Mouse (Mus musculus): ENCODE data around the gene Ralgapa2. TPM values are rescaled to one million over a fixed set of nuclear protein-coding genes. Genes with fewer than 3 reads are reported as not detected.

The Ralgapa2 gene
- total RNA-seq (2021) = 10 to 100 TPM; 24.6 to 37.7 TPM
- long read RNA-seq, experiment 1, partial matches to known transcripts = 1 of 2 reads
- long read RNA-seq, experiment 1, other reads (novel, unspliced or antisense) = 1 of 2 reads
- long read RNA-seq, experiment 2, partial matches to known transcripts = 0 of 4 reads
- long read RNA-seq, experiment 2, other reads (novel, unspliced or antisense) = 4 of 4 reads

DNA sequence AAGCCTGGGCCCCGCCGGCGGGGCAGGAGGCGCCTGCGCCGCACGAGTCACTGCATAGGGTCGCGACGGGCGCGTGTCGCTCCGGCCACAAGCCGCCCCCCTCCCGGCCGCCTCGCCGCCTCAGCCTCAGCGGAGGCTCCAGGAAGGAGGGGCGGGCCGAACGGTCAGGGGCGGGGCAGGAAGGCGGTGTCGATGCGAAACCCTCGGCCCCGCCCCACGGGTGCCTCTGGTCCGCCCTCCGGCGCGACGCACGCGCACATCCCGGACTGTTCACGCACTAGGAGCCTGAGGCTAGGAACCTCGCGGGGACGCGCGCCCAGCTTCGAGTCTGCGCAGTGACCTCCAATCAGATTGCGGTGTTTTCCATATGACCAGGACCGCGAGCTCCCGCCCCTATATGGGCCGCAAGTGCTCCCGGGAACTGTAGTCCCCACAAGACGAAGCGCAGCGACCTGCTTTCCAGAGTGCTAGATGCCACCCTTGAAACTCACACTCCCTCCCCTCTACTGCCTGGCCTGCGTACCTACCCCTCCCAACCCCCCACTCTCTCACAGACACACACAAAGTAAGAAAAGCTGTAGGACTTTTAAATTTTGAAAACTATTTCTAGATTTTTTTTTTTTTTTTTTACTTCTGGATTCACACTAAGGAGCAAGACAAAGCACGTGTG is at the start of gene Ralgapa2:
Ralgapa2 (minus strand) TSS at position 434 of the 670 bp plus-strand sequence.
- peak; percentile 96 for DNase-seq (ENCODE audit: low spot score in 2 of 2)

GRCm38 (mm10) chr2:146561505-146561904 is 49.4 kb upstream of the Ralgapa2 start:
- DNase-seq (ENCODE audit: low spot score in 2 of 2) = no peak

- DNase-seq (ENCODE audit: low spot score in 2 of 2) = no peak
Measured at GRCm38 (mm10) chr2:146560633-146561043, 48.5 kb upstream of the Ralgapa2 start.

GRCm38 (mm10) chr2:146556148-146556547 is 44.0 kb upstream of the Ralgapa2 start:
- no peak for DNase-seq (ENCODE audit: low spot score in 2 of 2)

- no peak for DNase-seq (ENCODE audit: low spot score in 2 of 2)
Measured at GRCm38 (mm10) chr2:146555351-146555750, 43.2 kb upstream of the Ralgapa2 start.

DNA sequence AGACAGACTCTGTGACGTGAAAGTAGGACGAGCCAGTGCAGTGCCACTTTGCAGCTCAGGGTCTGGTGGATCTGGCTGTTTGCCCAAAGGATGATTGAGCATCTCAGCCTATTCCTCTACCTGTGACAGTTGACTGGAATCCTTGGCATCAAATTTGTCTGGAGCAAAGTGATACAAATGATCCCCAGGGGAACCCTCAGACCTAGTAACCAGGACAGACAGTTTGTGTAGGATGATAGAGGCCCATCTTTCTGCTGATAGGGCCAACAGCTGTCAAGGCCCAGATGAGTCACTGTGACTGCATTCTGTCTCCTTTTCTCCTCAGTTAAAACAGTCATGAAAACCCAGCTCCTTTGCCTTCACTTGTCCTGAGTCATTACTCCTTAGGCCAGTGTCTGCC is 41.6 kb upstream of the Ralgapa2 start:
- DNase-seq (ENCODE audit: low spot score in 2 of 2) = no peak

DNA sequence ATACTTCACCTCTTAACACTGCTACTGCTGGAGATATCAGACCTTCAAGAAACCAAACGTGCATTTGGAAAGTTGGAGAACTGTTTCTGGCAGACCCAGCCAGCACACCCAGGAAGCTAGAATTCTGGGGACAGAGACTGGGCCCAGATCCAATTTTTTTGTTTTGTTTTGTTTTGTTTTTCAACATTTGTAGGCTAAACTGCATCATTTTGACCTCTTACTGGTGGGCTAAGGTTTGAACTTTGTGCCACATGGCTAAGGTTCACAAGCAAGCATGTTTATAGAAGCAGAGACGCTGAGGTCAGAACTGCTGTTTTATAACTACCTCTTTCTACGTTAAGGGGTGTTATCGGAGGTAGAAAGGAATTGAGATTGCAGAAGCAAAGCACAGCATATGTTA is 39.7 kb upstream of the Ralgapa2 start:
- no peak for DNase-seq (ENCODE audit: low spot score in 2 of 2)

- DNase-seq (ENCODE audit: low spot score in 2 of 2) = no peak
Measured at GRCm38 (mm10) chr2:146549111-146549776, 37.1 kb upstream of the Ralgapa2 start.

DNA sequence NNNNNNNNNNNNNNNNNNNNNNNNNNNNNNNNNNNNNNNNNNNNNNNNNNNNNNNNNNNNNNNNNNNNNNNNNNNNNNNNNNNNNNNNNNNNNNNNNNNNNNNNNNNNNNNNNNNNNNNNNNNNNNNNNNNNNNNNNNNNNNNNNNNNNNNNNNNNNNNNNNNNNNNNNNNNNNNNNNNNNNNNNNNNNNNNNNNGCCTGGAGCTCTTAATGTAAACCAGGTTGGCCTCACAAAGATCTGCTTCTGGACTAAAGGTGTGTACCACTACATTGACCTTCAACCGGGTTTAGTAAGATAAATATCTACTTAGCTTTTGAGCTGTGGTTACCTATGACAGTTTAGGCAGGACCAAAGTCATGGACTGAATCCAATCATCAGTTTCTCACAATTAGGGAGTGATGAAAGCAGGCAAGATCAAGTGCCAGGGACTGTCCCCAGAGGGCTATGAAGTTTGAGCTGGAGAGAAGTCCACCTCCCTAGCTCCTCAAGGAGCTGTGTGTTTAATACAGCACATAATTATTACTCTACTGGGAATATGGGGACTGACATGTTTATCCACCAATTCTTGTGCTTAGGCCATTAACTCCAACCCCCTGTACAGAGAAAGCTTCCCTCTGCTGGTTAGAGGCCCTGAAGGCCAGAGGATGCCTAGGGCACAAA is 32.1 kb upstream of the Ralgapa2 start:
- DNase-seq (ENCODE audit: low spot score in 2 of 2) = no peak

DNA sequence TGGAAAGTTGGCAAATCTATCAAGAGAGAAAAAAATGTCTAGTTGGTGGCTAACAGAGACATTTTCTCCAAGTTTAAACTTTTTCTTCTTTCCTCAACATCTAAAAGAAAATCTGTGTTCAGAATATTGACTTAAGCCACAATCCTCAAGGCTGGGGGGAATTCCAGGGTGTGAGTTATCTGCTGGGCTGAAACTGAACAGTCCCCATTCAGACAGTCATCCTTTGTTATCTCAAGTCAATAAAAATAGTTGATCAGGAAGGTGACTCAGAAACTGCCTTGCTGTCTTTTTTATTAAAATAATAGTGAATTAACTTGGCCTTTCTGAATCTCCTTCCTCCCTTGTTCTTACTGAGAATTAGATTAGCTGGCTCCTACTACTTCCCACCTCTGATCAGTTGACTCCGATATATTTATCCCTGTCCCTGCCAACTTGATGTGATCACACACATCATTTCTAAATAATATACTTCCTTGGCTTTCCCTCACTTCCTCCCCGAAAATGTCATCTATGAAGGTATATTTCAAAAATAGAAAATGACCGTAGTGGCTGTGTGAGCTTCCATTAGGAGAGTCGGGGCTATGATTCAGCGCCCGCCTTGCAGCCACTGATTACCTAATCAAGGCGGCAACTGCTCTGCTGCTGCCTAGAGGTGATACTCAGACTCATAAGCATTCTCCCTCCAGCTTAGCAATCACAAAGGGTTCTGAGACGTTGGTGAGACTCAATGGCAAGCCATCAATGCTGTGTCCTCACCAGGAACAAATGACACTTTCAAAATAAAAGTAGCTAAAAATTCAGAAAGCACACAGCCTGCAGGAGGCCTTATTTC is 21.2 kb upstream of the Ralgapa2 start:
- no peak for DNase-seq (ENCODE audit: low spot score in 2 of 2)

- DNase-seq (ENCODE audit: low spot score in 2 of 2) = no peak
Measured at GRCm38 (mm10) chr2:146532493-146532892, 20.3 kb upstream of the Ralgapa2 start.

DNA sequence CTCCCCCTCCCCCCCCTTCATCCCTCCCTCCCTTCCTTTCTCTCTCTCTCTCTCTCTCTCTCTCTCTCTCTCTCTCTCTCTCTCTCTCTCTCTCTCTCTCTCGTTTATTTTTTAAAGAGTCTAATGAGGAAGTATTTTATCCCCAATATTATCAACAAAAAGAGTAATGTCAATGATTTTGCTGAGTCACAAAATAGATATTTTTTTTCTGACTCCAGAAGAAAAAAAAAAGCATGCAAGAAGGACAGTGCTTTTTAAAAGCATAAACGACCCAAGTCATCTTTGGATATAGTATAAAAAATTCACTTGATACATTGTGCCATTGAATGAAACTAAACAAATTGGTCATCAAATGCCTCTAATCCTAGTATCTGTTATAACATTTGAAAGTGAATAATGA is 13.3 kb upstream of the Ralgapa2 start:
- DNase-seq (ENCODE audit: low spot score in 2 of 2) = no peak

- DNase-seq (ENCODE audit: low spot score in 2 of 2) = no peak
Measured at GRCm38 (mm10) chr2:146524685-146525415, 12.7 kb upstream of the Ralgapa2 start.

DNA sequence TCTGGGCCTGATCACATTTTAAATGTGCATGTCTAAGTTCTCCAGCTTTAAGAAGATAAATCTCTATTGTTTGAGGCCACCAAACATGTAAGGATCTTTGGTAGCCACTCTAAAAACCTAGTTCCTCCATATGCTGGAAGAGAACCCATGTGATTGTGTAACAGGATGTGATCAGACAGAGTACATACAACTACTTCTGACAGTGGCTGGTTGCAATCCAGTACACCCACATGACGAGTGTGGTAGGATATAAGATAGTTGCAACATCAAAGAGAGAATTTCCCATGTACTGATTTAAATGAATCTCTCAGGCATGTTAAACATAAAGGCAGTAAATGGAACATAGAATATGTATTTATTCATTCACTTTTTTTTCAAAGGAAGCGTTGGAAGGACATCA is 4.8 kb upstream of the Ralgapa2 start:
- DNase-seq (ENCODE audit: low spot score in 2 of 2) = no peak

DNA sequence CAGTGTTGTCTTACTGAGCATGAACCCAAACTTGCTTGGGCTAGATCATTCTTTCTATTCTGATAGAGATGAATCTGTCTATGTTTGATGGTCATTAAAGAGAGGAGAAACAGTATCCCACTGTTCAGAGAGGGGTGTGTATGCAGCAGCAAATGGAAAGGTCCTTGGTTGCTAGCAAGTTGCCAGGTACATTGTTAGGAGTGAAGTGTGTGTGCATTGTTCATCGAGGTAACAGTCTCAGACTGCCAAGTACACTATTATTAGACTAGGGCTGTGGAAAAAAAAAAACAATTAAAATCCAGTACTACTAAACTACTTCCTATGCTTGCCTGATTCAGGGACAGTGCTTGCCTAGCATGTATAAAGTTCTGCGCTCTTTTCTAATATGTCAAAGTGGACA is 2.9 kb upstream of the Ralgapa2 start:
- DNase-seq (ENCODE audit: low spot score in 2 of 2) = no peak

- DNase-seq (ENCODE audit: low spot score in 2 of 2) = no peak
Measured at GRCm38 (mm10) chr2:146512581-146512920, 407 bp upstream of the Ralgapa2 start.

DNA sequence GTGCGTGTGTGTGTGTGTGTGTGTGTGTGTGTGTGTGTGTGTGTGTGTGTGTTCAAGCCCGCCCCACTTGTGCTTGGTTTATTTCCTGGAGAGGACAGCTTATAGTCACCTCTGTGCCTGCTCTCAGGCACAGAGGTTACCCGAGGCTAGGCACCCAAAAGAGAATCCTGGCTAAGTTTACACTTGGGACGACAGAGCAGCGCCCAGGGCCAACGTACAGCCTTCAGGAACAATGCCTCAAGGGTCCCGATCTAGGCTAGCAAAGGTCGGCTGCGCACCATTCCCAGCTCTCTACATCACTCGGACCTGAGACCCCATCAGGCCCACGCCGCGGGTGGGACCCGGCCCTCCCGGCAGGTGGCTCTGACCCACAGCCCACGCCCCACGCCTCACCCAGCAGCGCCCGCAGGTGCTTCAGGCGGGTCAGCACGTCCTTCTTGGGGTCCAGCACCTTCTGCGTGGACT is 711 bp downstream of the Ralgapa2 start:
- no peak for DNase-seq (ENCODE audit: low spot score in 2 of 2)

GRCm38 (mm10) chr2:146510780-146511179 is 1.4 kb downstream of the Ralgapa2 start:
- no peak for DNase-seq (ENCODE audit: low spot score in 2 of 2)

GRCm38 (mm10) chr2:146502578-146503311 is 9.4 kb downstream of the Ralgapa2 start:
- no peak for DNase-seq (ENCODE audit: low spot score in 2 of 2)

DNA sequence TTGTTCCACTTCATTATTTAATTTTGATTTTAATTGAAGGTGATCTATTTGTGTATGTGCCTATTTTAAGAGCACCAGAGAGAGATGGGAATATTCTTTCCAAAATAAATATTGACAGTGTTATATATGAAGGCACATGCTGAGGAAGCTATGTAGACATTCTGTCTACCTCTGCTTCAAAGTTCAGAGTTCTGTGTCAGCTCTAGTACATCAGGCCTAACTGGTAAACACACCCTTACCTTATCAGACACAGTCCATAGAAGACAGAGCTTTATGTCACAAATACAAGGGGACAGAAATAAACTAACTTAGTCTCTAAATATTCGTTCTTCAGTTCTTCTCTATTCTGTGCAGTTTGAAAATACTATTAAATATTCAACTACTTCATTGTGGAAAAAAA is 12.1 kb downstream of the Ralgapa2 start:
- DNase-seq (ENCODE audit: low spot score in 2 of 2) = no peak
